Mouse (Mus musculus) brown adipose tissue, adult 24 weeks (tissue): ENCODE measurements around the gene Eva1b. TPM values are rescaled to one million over a fixed set of nuclear protein-coding genes. Genes with fewer than 3 reads are reported as not detected.
"Not testable (repeated sequence)": the region's sequence is repeated elsewhere in the genome, so short reads cannot be mapped to it uniquely, and the experiment has no call there.

Source experiments
- H3K27ac ChIP-seq: fragments of 200-500 bp; replicated peaks from 2 replicates; pipeline ENCODE4 v1.5.1; 2012; ENCODE audit warnings: low read depth, mild to moderate bottlenecking, low read length
- H3K4me1 ChIP-seq: fragments of 200-500 bp; 2 replicates; pipeline ENCODE4 v1.6.1; 2012; ENCODE audit warnings: low read length, mixed read lengths; ENCODE audit not compliant: control insufficient read depth, insufficient read depth, insufficient read length
- H3K4me3 ChIP-seq: fragments of 200-500 bp; 2 replicates; pipeline ENCODE4 v1.5.1; 2012; ENCODE audit warnings: low read depth, mild to moderate bottlenecking, low read length, moderate library complexity; ENCODE audit not compliant: insufficient read depth
- polyA plus RNA-seq: library from polyadenylated mRNA; stranded (reverse); fragments of >200 nt; gene quantifications from 2 replicates; pipeline ENCODE4 v1.2.4, GENCODE M21; 2012; ENCODE audit not compliant: missing spikeins, insufficient read depth, insufficient read length

Eva1b gene
- polyA plus RNA-seq, 1 experiment, result 8.6 TPM

- H3K4me3 ChIP-seq, result no peak overlapping the region
- H3K27ac ChIP-seq, result no peak overlapping the region
- H3K4me1 ChIP-seq, result peaks cover 7% of the 10 kb centered on the region
Measured at GRCm38 (mm10) chr4:126156617-126157016, 9.1 kb downstream of the Eva1b start.

- H3K4me3 ChIP-seq, result no peak overlapping the region
Measured at GRCm38 (mm10) chr4:126157562-126157961, 10.0 kb downstream of the Eva1b start.

GRCm38 (mm10) chr4:126159455-126159854 lies 11.9 kb downstream of the Eva1b start:
- Histone ChIP-seq H3K4me3 (no peak overlapping the region), H3K27ac (no peak overlapping the region), H3K4me1 (peaks cover 16% of the 10 kb centered on the region)

More at GRCm38 (mm10) chr4:126157562-126157961, 10.0 kb downstream of the Eva1b start:
- no peak overlapping the region for H3K27ac ChIP-seq
- H3K4me1 ChIP-seq, result peaks cover 9% of the 10 kb centered on the region

GRCm38 (mm10) chr4:126160981-126161380 lies 13.4 kb downstream of the Eva1b start:
- no peak overlapping the region for H3K27ac ChIP-seq
- H3K4me3 ChIP-seq, result no peak overlapping the region
- peaks cover 9% of the 10 kb centered on the region for H3K4me1 ChIP-seq

- H3K4me3 ChIP-seq, result no peak overlapping the region
- H3K27ac ChIP-seq, result no peak overlapping the region
- H3K4me1 ChIP-seq, result peaks cover 13% of the 10 kb centered on the region
Measured at GRCm38 (mm10) chr4:126161456-126161855, 13.9 kb downstream of the Eva1b start.

GRCm38 (mm10) chr4:126161986-126162385 lies 14.4 kb downstream of the Eva1b start:
- H3K4me3 ChIP-seq, result peak overlapping the region; percentile 74
- no peak overlapping the region for H3K27ac ChIP-seq
- H3K4me1 ChIP-seq, result peaks cover 15% of the 10 kb centered on the region

GRCm38 (mm10) chr4:126162544-126163066 lies 15.1 kb downstream of the Eva1b start:
- H3K4me3 ChIP-seq, result peak overlapping the region; percentile 74
- H3K27ac ChIP-seq, result peak overlapping the region; percentile 73

GRCm38 (mm10) chr4:126163067-126163659 lies 15.6 kb downstream of the Eva1b start, which contains the start of gene Sh3d21:
Gene Sh3d21, minus strand, starts transcription at chr4:126163491.
- Histone ChIP-seq H3K4me3 (peak within 1 kb of the TSS; percentile 74), H3K4me1 (peaks cover 15% of the 10 kb centered on the region), H3K27ac (peak within 1 kb of the TSS; percentile 73)

More at GRCm38 (mm10) chr4:126162544-126163066, 15.1 kb downstream of the Eva1b start:
- H3K4me1 ChIP-seq, result peaks cover 15% of the 10 kb centered on the region

- peak overlapping the region; percentile 73 for H3K27ac ChIP-seq
- peak overlapping the region; percentile 74; the same call in 1 of the 2 replicates for H3K4me3 ChIP-seq
- H3K4me1 ChIP-seq, result peaks cover 15% of the 10 kb centered on the region
Measured at GRCm38 (mm10) chr4:126163685-126164084, 16.1 kb downstream of the Eva1b start.

GRCm38 (mm10) chr4:126165092-126165491 lies 17.5 kb downstream of the Eva1b start:
- not testable (repeated sequence) for H3K27ac ChIP-seq, H3K4me3 ChIP-seq
- H3K4me1 ChIP-seq, result peaks cover 17% of the 10 kb centered on the region

GRCm38 (mm10) chr4:126166084-126166483 lies 18.5 kb downstream of the Eva1b start:
- peak overlapping the region; percentile 93 for H3K27ac ChIP-seq
- H3K4me1 ChIP-seq, result peaks cover 17% of the 10 kb centered on the region
- H3K4me3 ChIP-seq, result no peak overlapping the region

- Histone ChIP-seq H3K27ac (peak overlapping the region; percentile 9), H3K4me3 (no peak overlapping the region), H3K4me1 (peaks cover 8% of the 10 kb centered on the region)
Measured at GRCm38 (mm10) chr4:126168851-126169250, 21.3 kb downstream of the Eva1b start.

- H3K4me1 ChIP-seq, H3K27ac ChIP-seq: not testable (repeated sequence)
Measured at GRCm38 (mm10) chr4:126170737-126171136, 23.2 kb downstream of the Eva1b start.

GRCm38 (mm10) chr4:126173800-126174199 lies 26.3 kb downstream of the Eva1b start:
- Histone ChIP-seq H3K4me3 (no peak overlapping the region), H3K27ac (no peak overlapping the region), H3K4me1 (peaks cover 3% of the 10 kb centered on the region)

More at GRCm38 (mm10) chr4:126170737-126171136, 23.2 kb downstream of the Eva1b start:
- not testable (repeated sequence) for H3K4me3 ChIP-seq

GRCm38 (mm10) chr4:126175980-126176379 lies 28.4 kb downstream of the Eva1b start:
- H3K4me1 ChIP-seq, H3K27ac ChIP-seq, H3K4me3 ChIP-seq: not testable (repeated sequence)
